Mouse (Mus musculus) hindbrain, embryonic 14.5 days (tissue): ENCODE results near the gene Gm3373. TPM values are rescaled to one million over a fixed set of nuclear protein-coding genes. Genes with fewer than 3 reads are reported as not detected.
"Not testable (repeated sequence)": the region's sequence is repeated elsewhere in the genome, so short reads cannot be mapped to it uniquely, and the experiment has no call there.

Source experiments
- ATAC-seq: fragments of 200-750 bp; cut with Nextera tagmentation; 2 replicates; pipeline ENCODE4 v1.8.0; 2017; ENCODE audit warnings: moderate number of reproducible peaks, mild to moderate bottlenecking, moderate TSS enrichment, moderate library complexity; ENCODE audit not compliant: low FRiP score
- DNase-seq: peaks from one replicate; pipeline ENCODE4 v3.0.0-alpha.2; 2015; ENCODE audit warnings: low spot score
- H3K27ac ChIP-seq: fragments of 300-500 bp; sonication (generic); 2 replicates; pipeline ENCODE4 v1.5.1; 2014; ENCODE audit warnings: mild to moderate bottlenecking, moderate library complexity
- H3K27me3 ChIP-seq: fragments of 300-500 bp; sonication (generic); 2 replicates; pipeline ENCODE4 v1.6.1; 2014; ENCODE audit warnings: mild to moderate bottlenecking, low read length, mixed read lengths; ENCODE audit not compliant: control insufficient read depth, insufficient read depth
- H3K36me3 ChIP-seq: fragments of 300-500 bp; sonication (generic); replicated peaks from 2 replicates; pipeline ENCODE4 v1.6.1; 2014; ENCODE audit not compliant: control insufficient read depth, insufficient read depth
- H3K4me1 ChIP-seq: fragments of 300-500 bp; sonication (generic); replicated peaks from 2 replicates; pipeline ENCODE4 v1.6.1; 2014; ENCODE audit warnings: antibody characterized with exemption, low read length, mixed read lengths; ENCODE audit not compliant: control insufficient read depth, insufficient read depth
- H3K4me2 ChIP-seq: fragments of 300-500 bp; sonication (generic); replicated peaks from 2 replicates; pipeline ENCODE4 v1.6.1; 2014; ENCODE audit warnings: mild to moderate bottlenecking, moderate library complexity
- H3K4me3 ChIP-seq: fragments of 300-500 bp; sonication (generic); replicated peaks from 2 replicates; pipeline ENCODE4 v1.5.1; 2014; ENCODE audit warnings: mild to moderate bottlenecking, low read length
- H3K9ac ChIP-seq: fragments of 300-500 bp; sonication (generic); 2 replicates; pipeline ENCODE4 v1.6.1; 2014
- H3K9me3 ChIP-seq: fragments of 300-500 bp; sonication (generic); 2 replicates; pipeline ENCODE4 v1.6.1; 2016; ENCODE audit warnings: low read length; ENCODE audit not compliant: control insufficient read depth
- WGBS: fragments of 180-500 bp; shearing (Covaris S2); extraction: QIAGEN DNeasy Blood & Tissue Kit; methylation state at CpG from one replicate; pipeline ENCODE4 v1.1.7; 2014; 5-methylcytosine and 5-hydroxymethylcytosine counted together
- polyA plus RNA-seq: library from polyadenylated mRNA; unstranded; fragments of >200 nt; fragmentation: Nextera tagmentation; extraction: Ambion mirVana; gene quantifications from 2 replicates; pipeline ENCODE4 v1.2.1, GENCODE M21; 2014

The Gm3373 gene
- 1.8 and 2.2 TPM in 2 replicates for polyA plus RNA-seq

- DNase-seq, H3K4me2 ChIP-seq, H3K4me3 ChIP-seq, H3K4me1 ChIP-seq, H3K27me3 ChIP-seq, H3K36me3 ChIP-seq, ATAC-seq, H3K27ac ChIP-seq, H3K9ac ChIP-seq, H3K9me3 ChIP-seq: not testable (repeated sequence)
- WGBS, result no CpG with 5 or more reads among the region's 37 CpGs
Measured at GRCm38 (mm10) chr14:5741477-5741876, at the start of gene Gm3373. TSS of gene Gm3373 (minus strand) at chr14:5741577.

- not testable (repeated sequence) for H3K9me3 ChIP-seq, H3K4me1 ChIP-seq, H3K27me3 ChIP-seq, DNase-seq, ATAC-seq, H3K27ac ChIP-seq, H3K36me3 ChIP-seq, H3K9ac ChIP-seq, H3K4me2 ChIP-seq, H3K4me3 ChIP-seq
- no CpG with 5 or more reads among the region's 2 CpGs for WGBS
Measured at GRCm38 (mm10) chr14:5687357-5687756, 54.0 kb downstream of the Gm3373 start, which contains the start of gene Gm9603. TSS of gene Gm9603 (minus strand) at chr14:5687457.

Other genes starting within 250 kb of the Gm3373 start
- gene Gm3488, start 239.9 kb downstream of the Gm3373 start, polyA plus RNA-seq, result 18.0 and 18.2 TPM in 2 replicates
- gene Gm3532, start 203.1 kb downstream of the Gm3373 start, polyA plus RNA-seq, result 0.15 TPM in 1 of 2 replicates, not detected in the other
- not detected in 2 replicates for gene Gm8265, start 108.5 kb downstream of the Gm3373 start, polyA plus RNA-seq
- gene Gm9603, start 54.1 kb downstream of the Gm3373 start, polyA plus RNA-seq, result not detected in 2 replicates
- 5.2 TPM in 2 replicates for gene Gm3383, start 66.4 kb upstream of the Gm3373 start, polyA plus RNA-seq
- gene Gm3424, start 88.8 kb upstream of the Gm3373 start, polyA plus RNA-seq, result not detected in 2 replicates
- gene Gm8237, start 138.8 kb upstream of the Gm3373 start, polyA plus RNA-seq, result 1.3 and 1.5 TPM in 2 replicates
- gene Gm3248, start 220.2 kb upstream of the Gm3373 start, polyA plus RNA-seq, result 3.7 and 4.1 TPM in 2 replicates
- not detected in 2 replicates for gene Gm3453, start 237.6 kb upstream of the Gm3373 start, polyA plus RNA-seq